In the genomic region with DNA sequence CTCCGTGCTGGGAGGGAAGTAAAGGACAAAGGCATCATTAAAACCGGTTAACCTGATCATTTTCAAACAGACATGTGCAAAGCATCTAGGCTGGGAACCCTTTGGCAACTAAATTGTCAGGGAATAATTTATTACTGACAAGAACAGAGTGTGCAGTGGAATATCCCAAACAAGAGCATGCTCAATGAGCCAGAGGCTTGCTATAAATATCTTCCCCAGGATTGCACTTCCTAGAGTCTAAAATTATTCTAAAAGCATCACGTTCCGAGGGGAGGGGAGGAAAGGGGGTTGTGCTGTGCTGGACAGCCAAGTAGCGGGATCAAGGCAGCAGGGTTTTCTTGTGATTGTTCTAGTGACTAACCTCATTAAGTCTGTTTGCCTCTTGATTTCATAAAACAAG, we compare ENCODE assay signal across 8 mouse cellular contexts.
DNase-seq lines count a peak whose midpoint lies in the region; ATAC-seq and TF ChIP-seq lines count a peak whose summit lies in the region.

No protein-coding gene starts in this region.

- TF ChIP-seq CTCF in lung, postnatal 0 days (IDR thresholded peaks at IDR 0.05): no peak

- no peaks in the 10 kb centered on the region for H3K9me3 ChIP-seq in forebrain, embryonic 14.5 days (replicated peaks; ENCODE audit: control insufficient read depth, low read length)
- H3K9me3 ChIP-seq in hindbrain, embryonic 12.5 days (replicated peaks): no peaks in the 10 kb centered on the region
- H3K9me3 ChIP-seq in lung, postnatal 0 days (ENCODE audit: low read length): no peaks in the 10 kb centered on the region

- H3K4me1 ChIP-seq in forebrain, embryonic 14.5 days (ENCODE audit: control insufficient read depth, insufficient read depth, low read length): 0 out of 2 replicates have a peak, but pooled peaks cover 3% of the 10 kb centered on the region
- H3K4me1 ChIP-seq in hindbrain, embryonic 12.5 days: peaks cover 6% of the 10 kb centered on the region
- peaks cover 3% of the 10 kb centered on the region; the same call in 1 of the 2 replicates for H3K4me1 ChIP-seq in lung, postnatal 0 days (ENCODE audit: insufficient read depth, low read depth, low read length)

- 7% methylated on average over 5 of the region's 5 CpGs for WGBS in forebrain, embryonic 14.5 days
- 8% methylated on average over 5 of the region's 5 CpGs for WGBS in hindbrain, embryonic 12.5 days
- WGBS in lung, postnatal 0 days: 36% methylated on average over 5 of the region's 5 CpGs

- no peaks in the 10 kb centered on the region for H3K36me3 ChIP-seq in forebrain, embryonic 14.5 days (ENCODE audit: control insufficient read depth, insufficient read depth, low read length)
- no peaks in the 10 kb centered on the region for H3K36me3 ChIP-seq in hindbrain, embryonic 12.5 days
- no peaks in the 10 kb centered on the region for H3K36me3 ChIP-seq in lung, postnatal 0 days (ENCODE audit: insufficient read depth, low read length)

- ATAC-seq in frontal cortex, adult (ENCODE audit: low TSS enrichment): peak; percentile 95
- ATAC-seq in forebrain, embryonic 14.5 days: peak; percentile 37; the same call in 1 of the 2 replicates
- ATAC-seq in hindbrain, embryonic 12.5 days (ENCODE audit: low FRiP score): 0 out of 2 replicates have a peak, but pooled peaks have one; percentile 56
- ATAC-seq in lung, postnatal 0 days: peak; percentile 35; the same call in 1 of the 2 replicates

- DNase-seq in frontal cortex, postnatal 25 days (ENCODE audit: low spot score in 2 of 2): no peak
- DNase-seq in NIH3T3 (ENCODE audit: low read depth): peak; percentile 40
- peak; percentile 51 for DNase-seq in forebrain, embryonic 14.5 days (ENCODE audit: low spot score)
- peak; percentile 68 for DNase-seq in lung, postnatal 0 days (ENCODE audit: low spot score)
- DNase-seq in spleen, postnatal 14 days (ENCODE audit: low spot score in 2 of 2): no peak
- DNase-seq in spleen, adult 18-20 months: no peak

- no peak for TF ChIP-seq EP300 in lung, postnatal 0 days (IDR thresholded peaks at IDR 0.05)

- no peak overlapping the region for H3K27ac ChIP-seq in forebrain, embryonic 14.5 days (ENCODE audit: low read depth, low read length)
- peak overlapping the region; percentile 5; the same call in 1 of the 2 replicates for H3K27ac ChIP-seq in hindbrain, embryonic 12.5 days
- no peak overlapping the region for H3K27ac ChIP-seq in lung, postnatal 0 days (ENCODE audit: low read length)

- H3K4me3 ChIP-seq in forebrain, embryonic 14.5 days (ENCODE audit: low read depth, low read length): no peak overlapping the region
- no peak overlapping the region for H3K4me3 ChIP-seq in hindbrain, embryonic 12.5 days
- H3K4me3 ChIP-seq in lung, postnatal 0 days (ENCODE audit: low read depth, low read length): no peak overlapping the region

- H3K4me2 ChIP-seq in forebrain, embryonic 14.5 days (ENCODE audit: low read length): no peak overlapping the region
- H3K4me2 ChIP-seq in hindbrain, embryonic 12.5 days (replicated peaks): no peak overlapping the region
- no peak overlapping the region for H3K4me2 ChIP-seq in lung, postnatal 0 days (replicated peaks; ENCODE audit: low read depth, low read length)

- no peak overlapping the region for H3K9ac ChIP-seq in forebrain, embryonic 14.5 days (ENCODE audit: low read length)
- H3K9ac ChIP-seq in hindbrain, embryonic 12.5 days: no peak overlapping the region
- H3K9ac ChIP-seq in lung, postnatal 0 days (replicated peaks; ENCODE audit: low read depth): no peak overlapping the region

- H3K27me3 ChIP-seq in forebrain, embryonic 14.5 days (replicated peaks; ENCODE audit: control insufficient read depth, insufficient read depth, low read length): no peaks in the 10 kb centered on the region
- H3K27me3 ChIP-seq in hindbrain, embryonic 12.5 days: no peaks in the 10 kb centered on the region
- no peaks in the 10 kb centered on the region for H3K27me3 ChIP-seq in lung, postnatal 0 days (replicated peaks; ENCODE audit: insufficient read depth, low read length)

Comparison
In these comparisons a context has a peak if more than half of its experiments do, and no peak if none do; other contexts are left out.
1. ATAC-seq: peak in every context shown above with its lines; median percentile 95 in frontal cortex, adult; 56 in hindbrain, embryonic 12.5 days; 37 in forebrain, embryonic 14.5 days; 35 in lung, postnatal 0 days.
2. DNase-seq: peak in NIH3T3 (single experiment), forebrain, embryonic 14.5 days (single experiment) and lung, postnatal 0 days (single experiment); none in frontal cortex, postnatal 25 days (0 of 2), spleen, postnatal 14 days (0 of 2) and spleen, adult 18-20 months (0 of 2).